ENCODE assay signal across 20 mouse cellular contexts in genomic region chr4:63008822-63009221, GRCm38 (mm10).
"Had no signal": no experiment of that assay in that cellular context is flagged by ENCODE, and none has a peak within 500 bp of the region (broad histone marks: within the 10 kb centered on the region; RNA-seq: fewer than 3 reads in every experiment).

No protein-coding gene starts in this region.

- H3K4me3 ChIP-seq: layer of hippocampus, adult 2 months; lung, embryonic 15.5 days; megakaryocyte, embryonic 14.5 days; midbrain, embryonic 10.5 days; neural tube, embryonic 12.5 days; neural tube, embryonic 15.5 days; stomach, embryonic 15.5 days had no signal

- H3K9me3 ChIP-seq: lung, embryonic 15.5 days; midbrain, embryonic 10.5 days; neural tube, embryonic 12.5 days; neural tube, embryonic 15.5 days; stomach, embryonic 15.5 days had no signal

- H3K36me3 ChIP-seq: lung, embryonic 15.5 days; neural tube, embryonic 12.5 days; neural tube, embryonic 15.5 days; stomach, embryonic 15.5 days had no signal

- H3K27ac ChIP-seq: kidney, postnatal 0 days; layer of hippocampus, adult 2 months; liver, embryonic 14.5 days; lung, embryonic 15.5 days; midbrain, embryonic 10.5 days; neural tube, embryonic 12.5 days; neural tube, embryonic 15.5 days; stomach, embryonic 15.5 days had no signal

- DNase-seq: kidney, adult 2 months; kidney, postnatal 25 days; layer of hippocampus, adult 9-11 months; lung, adult 18-20 months; lung, postnatal 10 days; lung, postnatal 36 days; midbrain, embryonic 14.5 days; retina, postnatal 1 day; right cerebral cortex, postnatal 25 days; spleen, adult 18-20 months; thymus, adult 18-20 months had no signal

- H3K9ac ChIP-seq: liver, embryonic 14.5 days; lung, embryonic 15.5 days; neural tube, embryonic 12.5 days; neural tube, embryonic 15.5 days; stomach, embryonic 15.5 days had no signal

- H3K4me1 ChIP-seq: megakaryocyte, embryonic 14.5 days had no signal

- H3K27me3 ChIP-seq: lung, embryonic 15.5 days; neural tube, embryonic 12.5 days; neural tube, embryonic 15.5 days; stomach, embryonic 15.5 days had no signal

- H3K4me2 ChIP-seq: lung, embryonic 15.5 days; neural tube, embryonic 12.5 days; neural tube, embryonic 15.5 days; stomach, embryonic 15.5 days had no signal
